In genomic region chr16:32618946-32619345, GRCm38 (mm10) we compare ENCODE assay signal across 24 mouse cellular contexts.
"Had no signal": no experiment of that assay in that cellular context is flagged by ENCODE, and none has a peak within 500 bp of the region (broad histone marks: within the 10 kb centered on the region; RNA-seq: fewer than 3 reads in every experiment).

No protein-coding gene starts in this region.

- H3K27ac ChIP-seq: heart, adult 2 months; heart, embryonic 13.5 days; heart, embryonic 15.5 days; hindbrain, embryonic 13.5 days; hindbrain, embryonic 15.5 days; hindbrain, postnatal 0 days; kidney, embryonic 15.5 days; kidney, postnatal 0 days; limb, embryonic 13.5 days had no signal

- DNase-seq: forebrain, postnatal 0 days; gastrocnemius, postnatal 14 days; gastrocnemius, postnatal 36 days; heart, adult 2 months; heart, postnatal 14 days; heart, postnatal 36 days; kidney, adult 11 months; kidney, adult 2 months; kidney, adult 9 months; kidney, postnatal 14 days; kidney, postnatal 36 days; layer of hippocampus, adult 9-11 months; layer of hippocampus, postnatal 36 days; left cerebral cortex, postnatal 4 days had no signal

- H3K4me1 ChIP-seq: heart, embryonic 13.5 days; heart, embryonic 15.5 days; hindbrain, embryonic 13.5 days; hindbrain, embryonic 15.5 days; kidney, embryonic 15.5 days; limb, embryonic 13.5 days had no signal

- ATAC-seq: forebrain, postnatal 0 days; hindbrain, postnatal 0 days; intestine, embryonic 16.5 days had no signal

- H3K27me3 ChIP-seq: heart, embryonic 13.5 days; heart, embryonic 15.5 days; hindbrain, embryonic 13.5 days; hindbrain, embryonic 15.5 days; kidney, embryonic 15.5 days; limb, embryonic 13.5 days had no signal

- H3K9ac ChIP-seq: forebrain, postnatal 0 days; heart, embryonic 13.5 days; heart, embryonic 15.5 days; hindbrain, embryonic 13.5 days; hindbrain, embryonic 15.5 days; kidney, embryonic 15.5 days; limb, embryonic 13.5 days had no signal

- H3K4me3 ChIP-seq: heart, adult 2 months; heart, embryonic 13.5 days; heart, embryonic 15.5 days; hindbrain, embryonic 13.5 days; hindbrain, embryonic 15.5 days; kidney, embryonic 15.5 days; limb, embryonic 13.5 days had no signal

- H3K4me2 ChIP-seq: heart, embryonic 11.5 days; heart, embryonic 13.5 days; heart, embryonic 15.5 days; hindbrain, embryonic 13.5 days; hindbrain, embryonic 15.5 days; kidney, embryonic 15.5 days; limb, embryonic 13.5 days had no signal

- H3K9me3 ChIP-seq: heart, embryonic 13.5 days; heart, embryonic 15.5 days; hindbrain, embryonic 13.5 days; hindbrain, embryonic 15.5 days; kidney, embryonic 15.5 days; limb, embryonic 13.5 days had no signal
